Mouse (Mus musculus): ENCODE measurements around the gene 6330409D20Rik.

- TF ChIP-seq CTCF (IDR thresholded peaks at IDR 0.05; ENCODE audit: extremely low read depth, insufficient read length, insufficient replicate concordance, low read depth, low read length) (peak; percentile 100), POLR2A (IDR thresholded peaks at IDR 0.05; ENCODE audit: low read depth, low read length) (no peak)
Observed at GRCm38 (mm10) chr2:32689420-32689819, 51.4 kb downstream of the 6330409D20Rik start.
